Mouse (Mus musculus) testis, adult 2 months (tissue): ENCODE results near the gene Zg16. TPM values are rescaled to one million over a fixed set of nuclear protein-coding genes. Genes with fewer than 3 reads are reported as not detected.

Experiments
- H3K27ac ChIP-seq: fragments of 200-500 bp; 2 replicates; pipeline ENCODE4 v1.5.1; 2012; ENCODE audit warnings: low read depth, low read length; ENCODE audit not compliant: control insufficient read depth, insufficient read depth
- H3K27me3 ChIP-seq: fragments of 200-500 bp; 2 replicates; pipeline ENCODE4 v1.6.1; 2012; ENCODE audit warnings: mild to moderate bottlenecking, low read length, moderate library complexity; ENCODE audit not compliant: control insufficient read depth, insufficient read depth
- H3K36me3 ChIP-seq: fragments of 200-500 bp; 2 replicates; pipeline ENCODE4 v1.6.1; 2012; ENCODE audit warnings: mild to moderate bottlenecking, low read length; ENCODE audit not compliant: control insufficient read depth, insufficient read depth
- H3K4me1 ChIP-seq: fragments of 200-500 bp; 2 replicates; pipeline ENCODE4 v1.6.1; 2012; ENCODE audit warnings: low read length; ENCODE audit not compliant: control insufficient read depth, insufficient read depth
- H3K4me3 ChIP-seq: fragments of 200-500 bp; 2 replicates; pipeline ENCODE4 v1.5.1; 2012; ENCODE audit warnings: low read depth, mild to moderate bottlenecking, low read length, moderate library complexity, mixed read lengths; ENCODE audit not compliant: control insufficient read depth
- CTCF ChIP-seq: fragments of 200-500 bp; IDR thresholded peaks from 2 replicates; pipeline ENCODE4 v1.5.1; 2012; ENCODE audit warnings: low read depth, mild to moderate bottlenecking, inconsistent platforms, low read length, moderate library complexity; ENCODE audit not compliant: control insufficient read depth, insufficient read depth, insufficient replicate concordance
- POLR2A ChIP-seq: fragments of 200-500 bp; IDR thresholded peaks from 2 replicates; pipeline ENCODE4 v1.6.1; 2012; ENCODE audit warnings: low read depth, mild to moderate bottlenecking, inconsistent platforms, low read length, moderate library complexity; ENCODE audit not compliant: control insufficient read depth
- polyA plus RNA-seq: library from polyadenylated mRNA; depleted of rRNA; stranded (reverse); fragments of >200 nt; gene quantifications from 2 replicates; pipeline ENCODE4 v1.2.3, GENCODE M21; 2012

The Zg16 gene
- polyA plus RNA-seq, 1 experiment: 0.93 TPM

- Histone ChIP-seq H3K36me3 (no peaks in the 10 kb centered on the region), H3K4me3 (peak overlapping the region; percentile 55), H3K27ac (no peak overlapping the region), H3K4me1 (no peaks in the 10 kb centered on the region), H3K27me3 (no peaks in the 10 kb centered on the region)
- TF ChIP-seq POLR2A (no peak), CTCF (peak; percentile 15; the same call in 1 of the 2 replicates)
Measured at GRCm38 (mm10) chr7:127103960-127104359, 16.8 kb upstream of the Zg16 start.

- no peaks in the 10 kb centered on the region for H3K27me3 ChIP-seq
- no peak overlapping the region for H3K27ac ChIP-seq
- H3K4me3 ChIP-seq: no peak overlapping the region
- H3K4me1 ChIP-seq: no peaks in the 10 kb centered on the region
- H3K36me3 ChIP-seq: no peaks in the 10 kb centered on the region
- TF ChIP-seq POLR2A (no peak), CTCF (no peak)
Measured at GRCm38 (mm10) chr7:127102148-127102547, 15.0 kb upstream of the Zg16 start.

GRCm38 (mm10) chr7:127101451-127102016 lies 14.4 kb upstream of the Zg16 start:
- Histone ChIP-seq H3K27me3 (no peaks in the 10 kb centered on the region), H3K4me3 (no peak overlapping the region), H3K36me3 (no peaks in the 10 kb centered on the region), H3K4me1 (no peaks in the 10 kb centered on the region), H3K27ac (no peak overlapping the region)
- no peak for TF ChIP-seq POLR2A

- no peak overlapping the region for H3K4me3 ChIP-seq
- H3K27me3 ChIP-seq: no peaks in the 10 kb centered on the region
- H3K27ac ChIP-seq: no peak overlapping the region
- no peaks in the 10 kb centered on the region for H3K4me1 ChIP-seq
- TF ChIP-seq POLR2A (no peak), CTCF (no peak)
- no peaks in the 10 kb centered on the region for H3K36me3 ChIP-seq
Measured at GRCm38 (mm10) chr7:127099528-127099927, 12.4 kb upstream of the Zg16 start.

GRCm38 (mm10) chr7:127098950-127099349 lies 11.8 kb upstream of the Zg16 start:
- Histone ChIP-seq H3K4me3 (no peak overlapping the region), H3K27ac (no peak overlapping the region), H3K36me3 (no peaks in the 10 kb centered on the region), H3K27me3 (no peaks in the 10 kb centered on the region), H3K4me1 (no peaks in the 10 kb centered on the region)
- TF ChIP-seq POLR2A (no peak), CTCF (no peak)

- Histone ChIP-seq H3K27ac (no peak overlapping the region), H3K36me3 (no peaks in the 10 kb centered on the region), H3K4me1 (no peaks in the 10 kb centered on the region), H3K4me3 (no peak overlapping the region), H3K27me3 (no peaks in the 10 kb centered on the region)
- no peak for TF ChIP-seq CTCF
- no peak for TF ChIP-seq POLR2A
Measured at GRCm38 (mm10) chr7:127098521-127098920, 11.4 kb upstream of the Zg16 start.

GRCm38 (mm10) chr7:127096456-127096855 lies 9.3 kb upstream of the Zg16 start:
- H3K27me3 ChIP-seq: no peaks in the 10 kb centered on the region
- no peak overlapping the region for H3K27ac ChIP-seq
- peaks cover 7% of the 10 kb centered on the region for H3K4me1 ChIP-seq
- H3K36me3 ChIP-seq: no peaks in the 10 kb centered on the region
- H3K4me3 ChIP-seq: no peak overlapping the region
- TF ChIP-seq POLR2A: no peak
- TF ChIP-seq CTCF: no peak

- Histone ChIP-seq H3K36me3 (no peaks in the 10 kb centered on the region), H3K4me1 (peaks cover 18% of the 10 kb centered on the region), H3K27ac (no peak overlapping the region), H3K4me3 (no peak overlapping the region), H3K27me3 (no peaks in the 10 kb centered on the region)
- TF ChIP-seq POLR2A (no peak), CTCF (no peak)
Measured at GRCm38 (mm10) chr7:127093914-127094313, 6.8 kb upstream of the Zg16 start.
